Mouse (Mus musculus): Measurements from ENCODE around the gene Bcorl1.

The Bcorl1 gene

DNA sequence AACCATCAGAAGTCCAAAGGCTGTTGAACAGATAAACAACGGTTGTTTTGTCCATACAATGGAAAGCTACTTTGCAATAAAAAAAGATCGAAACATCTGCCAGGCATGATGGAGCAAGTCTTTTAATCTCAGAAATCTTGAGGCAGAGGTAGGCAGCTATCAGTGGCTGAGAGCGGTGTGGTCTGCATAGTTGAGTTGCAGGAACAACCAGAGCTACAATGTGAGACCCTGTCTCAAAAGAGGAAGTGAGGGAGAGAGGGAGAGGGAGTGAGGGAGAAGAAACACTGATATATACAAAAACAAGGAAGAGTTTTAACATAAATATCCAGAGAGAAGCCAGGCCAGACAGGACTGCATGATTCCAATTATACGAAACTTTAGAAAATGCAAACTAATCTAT, 103.5 kb downstream of the Bcorl1 start:
- no peak for DNase-seq (ENCODE audit: low spot score in 2 of 2)

DNA sequence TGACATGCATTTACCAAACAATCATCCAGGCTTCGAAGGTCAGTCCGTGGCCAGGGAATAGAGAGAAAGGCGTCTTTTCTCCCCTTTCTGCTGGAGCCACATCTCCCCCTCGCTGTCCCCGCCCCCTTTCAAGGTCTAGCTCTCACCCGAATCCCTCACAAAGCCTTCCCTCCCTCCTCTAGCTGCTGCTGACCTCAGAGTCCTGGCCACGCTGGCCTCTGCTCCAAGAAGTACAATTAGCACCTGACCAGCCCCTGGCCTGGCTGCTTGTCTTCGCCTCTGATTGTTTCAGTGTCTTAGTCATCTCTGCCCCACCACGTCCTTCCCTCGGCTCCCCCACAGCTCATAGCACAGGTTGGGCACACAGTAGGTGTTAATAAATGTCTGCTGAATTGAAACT, 108.5 kb downstream of the Bcorl1 start:
- no peak for DNase-seq (ENCODE audit: low spot score in 2 of 2)

DNA sequence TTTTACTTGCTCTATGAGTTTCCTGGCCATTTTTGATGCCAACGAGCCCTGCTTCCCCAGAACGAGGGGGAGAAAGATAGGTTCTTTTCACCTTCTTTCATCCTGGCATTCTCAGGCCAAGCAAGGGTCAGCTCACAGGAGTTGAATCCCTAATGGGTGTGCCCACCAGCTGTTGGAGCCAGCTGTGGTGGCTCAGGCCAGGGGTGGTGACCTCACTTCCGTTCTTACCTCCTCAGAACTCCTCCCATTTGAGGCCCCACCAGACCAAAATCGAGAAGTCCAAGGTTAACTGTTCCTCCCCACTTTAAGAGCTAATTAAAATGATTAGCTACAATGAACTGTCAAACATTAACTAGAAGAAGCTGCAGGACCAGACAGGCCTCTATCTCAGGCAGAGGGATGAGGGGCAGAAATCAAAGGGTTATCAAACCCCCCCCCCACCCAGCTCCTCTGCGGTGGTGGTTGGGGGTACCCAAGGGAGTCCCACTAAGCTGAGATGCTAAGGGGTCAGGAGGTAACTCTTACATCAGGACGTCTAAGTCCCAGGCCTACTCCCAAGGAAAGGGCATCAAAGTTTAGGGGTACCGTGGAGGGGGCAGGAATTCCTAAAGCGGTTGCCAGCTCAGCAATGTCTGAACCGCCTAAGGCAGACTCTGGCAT, 111.2 kb downstream of the Bcorl1 start:
- no peak for DNase-seq (ENCODE audit: low spot score in 2 of 2)

DNA sequence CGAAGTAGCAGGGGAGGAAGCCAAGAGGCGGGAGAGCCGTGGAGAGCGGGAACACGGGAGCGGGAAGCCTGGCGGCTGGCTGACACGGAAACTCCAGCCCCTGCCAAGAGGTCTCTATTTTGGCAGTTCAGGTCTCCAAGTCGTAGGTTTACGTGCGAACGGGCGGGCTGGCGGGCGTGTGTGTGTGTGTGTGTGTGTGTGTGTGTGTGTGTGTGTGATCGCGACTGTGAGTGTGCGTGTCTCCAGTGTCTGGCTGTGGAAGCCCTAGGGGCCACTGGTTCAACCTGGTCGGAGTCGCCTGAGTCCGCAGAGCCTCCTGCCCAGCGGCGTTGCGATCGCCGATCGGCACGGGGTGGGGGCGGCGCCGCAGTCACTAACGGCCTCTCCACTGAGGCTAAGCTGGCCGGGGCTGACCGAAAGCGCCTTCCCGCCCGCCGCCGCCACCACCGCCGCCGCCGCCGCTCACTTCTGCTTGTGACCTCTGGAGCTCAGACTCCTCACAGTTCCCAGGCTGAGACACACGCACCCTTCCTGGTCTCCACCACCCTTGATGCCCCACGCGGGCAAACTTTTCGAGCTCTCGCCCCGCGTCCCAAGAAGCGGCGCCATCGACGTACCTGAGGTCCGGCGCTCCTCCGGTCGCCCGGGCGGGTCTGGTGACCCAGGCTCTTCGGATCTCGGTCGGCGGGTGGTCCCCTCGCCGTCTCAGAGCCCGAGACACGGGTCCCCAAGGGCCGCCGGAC, 111.9 kb downstream of the Bcorl1 start:
- no peak for DNase-seq (ENCODE audit: low spot score in 2 of 2)

DNA sequence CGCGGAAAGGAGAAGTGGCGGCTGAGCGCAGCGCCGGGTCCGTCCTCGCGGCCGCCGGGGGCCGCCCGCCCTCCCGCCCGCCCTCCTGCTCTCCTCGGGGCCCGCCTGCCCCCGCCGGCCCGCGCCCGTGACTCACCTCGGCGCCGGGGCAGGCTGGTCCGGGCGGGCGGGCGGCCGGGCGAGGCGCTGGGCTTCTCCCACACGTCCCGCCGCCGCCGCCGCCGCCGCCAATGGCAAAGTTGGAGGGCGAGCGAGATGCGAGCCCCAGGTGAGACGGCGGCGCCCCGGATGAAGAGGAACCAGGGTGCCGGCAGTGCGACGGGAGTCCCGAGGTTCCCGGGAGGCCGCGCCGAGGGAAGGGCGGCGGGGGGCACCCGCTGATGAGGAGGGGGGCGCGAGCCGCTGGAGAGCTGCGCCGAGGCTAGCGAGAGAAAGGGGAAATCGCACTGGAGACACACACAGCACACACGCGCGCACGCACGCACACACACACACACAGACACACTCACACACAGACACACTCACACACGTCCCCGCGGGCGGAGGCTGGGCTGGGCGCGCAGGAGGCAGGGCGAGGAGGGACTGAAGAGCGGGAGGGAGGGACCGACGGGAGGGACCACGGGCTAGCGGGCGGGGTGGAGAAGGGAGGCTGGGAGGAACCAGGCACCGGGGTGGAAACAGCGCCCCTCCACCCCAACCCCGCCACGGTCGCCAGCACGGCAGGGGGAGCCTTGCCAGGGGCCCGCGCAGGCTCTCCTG, 112.8 kb downstream of the Bcorl1 start:
- DNase-seq (ENCODE audit: low spot score in 2 of 2): peak in 1 of 2 experiments; percentile 24

DNA sequence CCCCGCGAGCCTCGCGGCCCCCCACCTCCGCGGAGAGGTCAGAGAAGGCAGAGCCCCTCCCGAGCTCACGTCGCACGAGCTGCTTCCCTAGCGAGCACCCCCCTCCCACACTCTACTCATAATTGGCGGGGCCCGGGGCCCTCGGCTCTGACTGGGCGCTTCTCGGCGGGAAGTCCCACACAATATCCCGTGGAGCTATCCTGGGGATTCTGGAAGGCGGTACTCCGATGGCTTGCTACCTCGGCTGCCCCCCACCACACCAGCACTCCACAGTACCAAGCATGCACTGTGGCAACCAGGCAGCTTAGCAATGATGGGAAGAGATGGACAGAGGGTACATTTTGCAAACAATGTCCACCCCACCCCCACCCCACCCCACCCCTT, 113.3 kb downstream of the Bcorl1 start:
- DNase-seq (ENCODE audit: low spot score in 2 of 2): no peak

DNA sequence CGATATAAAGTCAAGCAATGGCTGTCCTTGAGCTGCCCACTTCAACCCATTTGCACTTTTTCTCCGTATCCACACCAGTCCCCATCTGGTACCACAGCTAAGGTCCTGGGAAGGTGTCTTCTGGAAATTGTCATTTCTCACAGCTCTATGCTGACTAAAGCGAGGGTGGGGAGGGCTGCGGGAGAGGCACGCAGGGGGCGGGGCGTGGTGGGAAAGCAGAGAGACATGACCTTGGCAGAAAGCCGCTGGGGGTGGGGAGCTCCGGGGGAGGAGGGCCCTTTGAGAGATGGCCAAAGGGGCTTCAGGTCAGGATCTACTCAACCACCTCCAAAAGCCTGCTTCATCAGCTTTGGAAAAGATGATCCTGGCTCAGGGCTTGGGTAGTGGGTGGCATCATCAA, 113.9 kb downstream of the Bcorl1 start:
- no peak for DNase-seq (ENCODE audit: low spot score in 2 of 2)

DNA sequence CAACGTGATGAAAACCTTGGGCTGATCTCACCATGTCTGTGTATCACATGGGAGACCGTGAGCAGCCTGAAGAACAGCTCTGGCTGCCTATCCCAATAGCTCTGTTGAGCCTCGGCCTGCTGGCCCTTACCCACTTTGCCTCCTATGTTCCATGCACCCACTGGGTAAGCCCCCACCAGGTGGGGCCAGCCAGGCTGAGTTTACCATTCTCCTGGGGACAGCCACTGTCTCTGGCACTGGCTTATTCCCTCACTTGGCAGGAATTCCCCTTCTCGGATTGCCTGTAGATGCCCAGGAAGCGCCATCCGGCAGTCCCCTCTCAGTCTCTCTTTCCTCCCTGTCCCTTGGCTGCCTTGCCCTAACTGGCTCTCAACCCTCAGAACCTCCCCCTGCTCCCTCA, 115.8 kb downstream of the Bcorl1 start:
- no peak for DNase-seq (ENCODE audit: low spot score in 2 of 2)

Measured in right cerebral cortex, adult 2 months (tissue).